Mouse (Mus musculus) midbrain, embryonic 16.5 days (tissue): Measurements from ENCODE around the gene Cmas. TPM values are rescaled to one million over a fixed set of nuclear protein-coding genes. Genes with fewer than 3 reads are reported as not detected.

Source experiments
- ATAC-seq: fragments of 200-750 bp; cut with Nextera tagmentation; 2 replicates; pipeline ENCODE4 v1.8.0; 2017; ENCODE audit warnings: moderate TSS enrichment
- H3K27ac ChIP-seq: fragments of 300-500 bp; sonication (generic); 2 replicates; pipeline ENCODE4 v1.5.1; 2014; ENCODE audit warnings: mild to moderate bottlenecking, low read length, mixed read lengths
- H3K27me3 ChIP-seq: fragments of 300-500 bp; sonication (generic); 2 replicates; pipeline ENCODE4 v1.6.1; 2014; ENCODE audit warnings: low read depth, low read length, mixed read lengths; ENCODE audit not compliant: control insufficient read depth, insufficient read depth
- H3K36me3 ChIP-seq: fragments of 300-500 bp; sonication (generic); 2 replicates; pipeline ENCODE4 v1.6.1; 2014; ENCODE audit warnings: mild to moderate bottlenecking, low read length, moderate library complexity, mixed read lengths; ENCODE audit not compliant: control insufficient read depth, insufficient read depth
- H3K4me1 ChIP-seq: fragments of 300-500 bp; sonication (generic); 2 replicates; pipeline ENCODE4 v1.6.1; 2014; ENCODE audit warnings: mild to moderate bottlenecking, low read length, mixed read lengths; ENCODE audit not compliant: control insufficient read depth, insufficient read depth
- H3K4me2 ChIP-seq: fragments of 300-500 bp; sonication (generic); 2 replicates; pipeline ENCODE4 v1.6.1; 2014; ENCODE audit warnings: mild to moderate bottlenecking, low read length, mixed read lengths
- H3K4me3 ChIP-seq: fragments of 300-500 bp; sonication (generic); 2 replicates; pipeline ENCODE4 v1.5.1; 2014; ENCODE audit warnings: low read depth, mild to moderate bottlenecking, low read length, moderate library complexity, mixed read lengths
- H3K9ac ChIP-seq: fragments of 300-500 bp; sonication (generic); 2 replicates; pipeline ENCODE4 v1.6.1; 2014; ENCODE audit warnings: low read depth, low read length, mixed read lengths
- H3K9me3 ChIP-seq: fragments of 300-500 bp; sonication (generic); replicated peaks from 2 replicates; pipeline ENCODE4 v1.6.1; 2014; ENCODE audit warnings: mild to moderate bottlenecking, low read length, mixed read lengths; ENCODE audit not compliant: control insufficient read depth, poor library complexity, severe bottlenecking
- WGBS: fragments of 180-500 bp; shearing (Covaris S2); extraction: QIAGEN DNeasy Blood & Tissue Kit; methylation state at CpG from one replicate; pipeline ENCODE4 v1.1.7; 2014; 5-methylcytosine and 5-hydroxymethylcytosine counted together
- polyA plus RNA-seq: library from polyadenylated mRNA; unstranded; fragments of >200 nt; fragmentation: Nextera tagmentation; extraction: Ambion mirVana; gene quantifications from 2 replicates; pipeline ENCODE4 v1.2.1, GENCODE M21; 2015

Gene Cmas
- polyA plus RNA-seq, 1 experiment from 2014 or later: 226 TPM

- H3K9me3 ChIP-seq: no peaks in the 10 kb centered on the region
- no peaks in the 10 kb centered on the region; the same call in none of the 2 replicates for H3K36me3 ChIP-seq
- no peak overlapping the region for H3K27ac ChIP-seq
- ATAC-seq: no peak
- no peak overlapping the region for H3K4me3 ChIP-seq
- no peak overlapping the region for H3K9ac ChIP-seq
- WGBS: 94% methylated on average over 2 of the region's 2 CpGs
- H3K4me2 ChIP-seq: no peak overlapping the region
- peaks cover 24% of the 10 kb centered on the region for H3K4me1 ChIP-seq
- no peaks in the 10 kb centered on the region for H3K27me3 ChIP-seq
Observed at GRCm38 (mm10) chr6:142759633-142760032, 3.1 kb downstream of the Cmas start.

- H3K27ac ChIP-seq: no peak overlapping the region
- H3K27me3 ChIP-seq: no peaks in the 10 kb centered on the region
- peaks cover 6% of the 10 kb centered on the region; the same call in 1 of the 2 replicates for H3K4me1 ChIP-seq
- no peak overlapping the region for H3K4me3 ChIP-seq
- WGBS: 45% methylated on average over 2 of the region's 2 CpGs
- no peak overlapping the region for H3K4me2 ChIP-seq
- peaks cover 26% of the 10 kb centered on the region for H3K36me3 ChIP-seq
- ATAC-seq: no peak
- no peaks in the 10 kb centered on the region for H3K9me3 ChIP-seq
- no peak overlapping the region for H3K9ac ChIP-seq
Observed at GRCm38 (mm10) chr6:142764933-142765332, 8.4 kb downstream of the Cmas start.

GRCm38 (mm10) chr6:142767305-142767704 is 10.8 kb downstream of the Cmas start:
- Histone ChIP-seq H3K4me1 (no peaks in the 10 kb centered on the region), H3K27ac (no peak overlapping the region), H3K4me2 (no peak overlapping the region), H3K36me3 (peaks cover 38% of the 10 kb centered on the region), H3K9ac (no peak overlapping the region), H3K4me3 (no peak overlapping the region), H3K9me3 (no peaks in the 10 kb centered on the region), H3K27me3 (no peaks in the 10 kb centered on the region)
- 92% methylated on average over 9 of the region's 9 CpGs for WGBS
- ATAC-seq: no peak

GRCm38 (mm10) chr6:142769896-142770295 is 13.4 kb downstream of the Cmas start:
- Histone ChIP-seq H3K9me3 (no peaks in the 10 kb centered on the region), H3K27me3 (no peaks in the 10 kb centered on the region), H3K36me3 (peaks cover 51% of the 10 kb centered on the region), H3K4me1 (no peaks in the 10 kb centered on the region), H3K4me2 (no peak overlapping the region), H3K4me3 (no peak overlapping the region), H3K27ac (no peak overlapping the region), H3K9ac (no peak overlapping the region)
- no peak for ATAC-seq
- 96% methylated on average over 3 of the region's 3 CpGs for whole genome bisulfite sequencing

- Histone ChIP-seq H3K9ac (no peak overlapping the region), H3K4me2 (no peak overlapping the region), H3K36me3 (peaks cover 48% of the 10 kb centered on the region), H3K27ac (no peak overlapping the region), H3K4me1 (no peaks in the 10 kb centered on the region), H3K9me3 (no peaks in the 10 kb centered on the region), H3K4me3 (no peak overlapping the region), H3K27me3 (no peaks in the 10 kb centered on the region)
- WGBS: 98% methylated on average over 4 of the region's 4 CpGs
- ATAC-seq: no peak
Observed at GRCm38 (mm10) chr6:142771643-142772042, 15.2 kb downstream of the Cmas start.

GRCm38 (mm10) chr6:142773566-142773965 is 17.1 kb downstream of the Cmas start:
- no peak overlapping the region for H3K27ac ChIP-seq
- H3K9ac ChIP-seq: no peak overlapping the region
- WGBS: 93% methylated on average over 5 of the region's 5 CpGs
- peaks cover 35% of the 10 kb centered on the region for H3K36me3 ChIP-seq
- no peak for ATAC-seq
- no peaks in the 10 kb centered on the region for H3K27me3 ChIP-seq
- no peak overlapping the region for H3K4me2 ChIP-seq
- H3K4me3 ChIP-seq: no peak overlapping the region
- H3K9me3 ChIP-seq: no peaks in the 10 kb centered on the region
- no peaks in the 10 kb centered on the region for H3K4me1 ChIP-seq

- H3K27me3 ChIP-seq: no peaks in the 10 kb centered on the region
- no peak overlapping the region for H3K27ac ChIP-seq
- 84% methylated on average over 4 of the region's 4 CpGs for WGBS
- H3K36me3 ChIP-seq: peaks cover 18% of the 10 kb centered on the region
- H3K4me1 ChIP-seq: 0 out of 2 replicates have a peak, but pooled peaks cover 2% of the 10 kb centered on the region
- no peaks in the 10 kb centered on the region for H3K9me3 ChIP-seq
- H3K4me3 ChIP-seq: no peak overlapping the region
- H3K4me2 ChIP-seq: no peak overlapping the region
- no peak for ATAC-seq
- H3K9ac ChIP-seq: no peak overlapping the region
Observed at GRCm38 (mm10) chr6:142776935-142777334, 20.4 kb downstream of the Cmas start.

- peak; percentile 72 for ATAC-seq
- no peaks in the 10 kb centered on the region for H3K9me3 ChIP-seq
- no peak overlapping the region for H3K4me3 ChIP-seq
- 47% methylated on average over 11 of the region's 11 CpGs for WGBS
- H3K27me3 ChIP-seq: no peaks in the 10 kb centered on the region
- 0 out of 2 replicates have a peak, but pooled peaks cover 2% of the 10 kb centered on the region for H3K4me1 ChIP-seq
- H3K4me2 ChIP-seq: no peak overlapping the region
- no peak overlapping the region for H3K9ac ChIP-seq
- no peak overlapping the region for H3K27ac ChIP-seq
- peaks cover 6% of the 10 kb centered on the region; the same call in 1 of the 2 replicates for H3K36me3 ChIP-seq
Observed at GRCm38 (mm10) chr6:142779045-142779811, 22.7 kb downstream of the Cmas start.

- Histone ChIP-seq H3K27ac (no peak overlapping the region), H3K36me3 (peaks cover 1% of the 10 kb centered on the region; the same call in 1 of the 2 replicates), H3K4me2 (no peak overlapping the region), H3K27me3 (no peaks in the 10 kb centered on the region), H3K9me3 (no peaks in the 10 kb centered on the region), H3K4me3 (no peak overlapping the region), H3K4me1 (0 out of 2 replicates have a peak, but pooled peaks cover 2% of the 10 kb centered on the region), H3K9ac (no peak overlapping the region)
- 46% methylated on average over 14 of the region's 14 CpGs for WGBS
- ATAC-seq: peak; percentile 71
Observed at GRCm38 (mm10) chr6:142779812-142780573, 23.5 kb downstream of the Cmas start.
